Mouse (Mus musculus) neural tube, embryonic 15.5 days (tissue): Measurements from ENCODE around the gene Lin37. TPM values are rescaled to one million over a fixed set of nuclear protein-coding genes. Genes with fewer than 3 reads are reported as not detected.

Source experiments
- ATAC-seq: fragments of 200-750 bp; cut with Nextera tagmentation; 2 replicates; pipeline ENCODE4 v1.8.0; 2017; ENCODE audit warnings: mild to moderate bottlenecking, moderate TSS enrichment, moderate library complexity; ENCODE audit not compliant: low FRiP score
- H3K27ac ChIP-seq: fragments of 300-500 bp; sonication (generic); replicated peaks from 2 replicates; pipeline ENCODE4 v1.5.1; 2015; ENCODE audit warnings: mild to moderate bottlenecking, inconsistent platforms
- H3K27me3 ChIP-seq: fragments of 300-500 bp; sonication (generic); replicated peaks from 2 replicates; pipeline ENCODE4 v1.6.1; 2015; ENCODE audit warnings: inconsistent platforms
- H3K36me3 ChIP-seq: fragments of 300-500 bp; sonication (generic); 2 replicates; pipeline ENCODE4 v1.6.1; 2015; ENCODE audit warnings: inconsistent platforms
- H3K4me1 ChIP-seq: fragments of 300-500 bp; sonication (generic); 2 replicates; pipeline ENCODE4 v1.6.1; 2015; ENCODE audit warnings: inconsistent platforms
- H3K4me2 ChIP-seq: fragments of 300-500 bp; sonication (generic); 2 replicates; pipeline ENCODE4 v1.6.1; 2015; ENCODE audit warnings: inconsistent platforms, mild to moderate bottlenecking, moderate library complexity
- H3K4me3 ChIP-seq: fragments of 300-500 bp; sonication (generic); replicated peaks from 2 replicates; pipeline ENCODE4 v1.5.1; 2015; ENCODE audit warnings: mild to moderate bottlenecking, inconsistent platforms
- H3K9ac ChIP-seq: fragments of 300-500 bp; sonication (generic); replicated peaks from 2 replicates; pipeline ENCODE4 v1.6.1; 2015; ENCODE audit warnings: mild to moderate bottlenecking, inconsistent platforms
- H3K9me3 ChIP-seq: fragments of 300-500 bp; sonication (generic); replicated peaks from 2 replicates; pipeline ENCODE4 v1.6.1; 2016; ENCODE audit warnings: inconsistent platforms
- WGBS: fragments of 180-500 bp; shearing (Covaris S2); methylation state at CpG from one replicate; pipeline ENCODE4 v1.1.7; 2015; ENCODE audit warnings: mixed read lengths; 5-methylcytosine and 5-hydroxymethylcytosine counted together
- polyA plus RNA-seq: library from polyadenylated mRNA; unstranded; fragments of >200 nt; fragmentation: Nextera tagmentation; extraction: Ambion mirVana; gene quantifications from 2 replicates; pipeline ENCODE4 v1.2.1, GENCODE M21; 2015

Gene Lin37
- polyA plus RNA-seq: 55.6 and 61.8 TPM in 2 replicates

DNA sequence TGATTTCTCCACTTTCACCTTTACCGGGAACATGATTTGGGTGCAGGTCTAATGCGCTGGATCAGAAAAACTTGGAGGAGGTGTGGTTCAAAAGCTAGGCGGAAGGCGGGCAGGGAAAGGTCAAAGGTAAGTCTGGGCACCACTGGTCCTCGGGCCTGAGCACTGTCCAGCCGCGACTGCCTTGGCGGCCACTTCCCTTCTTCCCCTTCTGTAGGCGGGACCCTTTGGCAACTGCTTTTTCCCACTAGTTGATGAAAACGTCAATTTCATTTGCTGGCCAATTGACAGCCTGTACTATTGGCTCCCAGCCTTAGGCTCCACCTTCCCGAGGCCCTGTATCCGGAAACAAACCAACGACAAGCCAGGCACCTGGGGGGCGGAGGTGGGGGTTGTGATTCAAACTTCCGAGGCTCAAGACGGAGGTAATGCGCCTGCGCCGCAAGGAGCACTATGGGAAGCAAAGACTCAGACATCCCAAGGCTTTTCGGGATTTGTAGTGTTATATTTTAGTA is at the start of gene Lin37:
Gene Lin37 (minus strand): TSS at position 396 of the 512 bp plus-strand sequence.
- peak; percentile 83 for ATAC-seq
- H3K9ac ChIP-seq: peak within 1 kb of the TSS; percentile 81
- H3K27ac ChIP-seq: peak within 1 kb of the TSS; percentile 72
- H3K4me1 ChIP-seq: peaks cover 38% of the 10 kb centered on the region
- 0% methylated on average over 20 of the region's 20 CpGs for WGBS
- peak within 1 kb of the TSS; percentile 98 for H3K4me2 ChIP-seq
- H3K4me3 ChIP-seq: peak within 1 kb of the TSS; percentile 71
- peaks cover 30% of the 10 kb centered on the region for H3K36me3 ChIP-seq
- 0 out of 2 replicates have a peak, but pooled peaks cover under 1% of the 10 kb centered on the region for H3K27me3 ChIP-seq
- H3K9me3 ChIP-seq: no peaks in the 10 kb centered on the region

DNA sequence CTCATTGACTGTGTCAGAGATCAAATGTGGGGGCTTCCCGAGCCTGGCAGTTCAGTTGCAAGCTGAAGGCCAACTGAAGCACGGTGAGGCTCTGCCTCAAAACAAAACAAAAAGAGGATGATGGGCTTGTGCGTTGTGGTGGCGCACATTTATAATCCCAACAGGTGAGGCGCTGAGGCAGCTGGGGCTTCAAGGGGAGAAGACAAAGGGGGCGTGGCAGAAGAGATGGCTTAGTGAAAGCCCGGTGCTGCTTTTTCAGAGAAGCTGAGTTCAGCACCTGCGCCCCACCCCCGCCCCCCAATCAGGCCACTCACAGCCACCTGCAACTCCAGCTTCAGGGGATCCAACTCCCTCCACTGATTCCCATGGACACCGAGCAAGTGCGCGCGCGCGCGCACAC is 48.8 kb upstream of the Lin37 start:
- ATAC-seq: no peak
- no peak overlapping the region for H3K4me3 ChIP-seq
- 49% methylated on average over 16 of the region's 16 CpGs for WGBS
- no peak overlapping the region for H3K4me2 ChIP-seq
- no peak overlapping the region for H3K27ac ChIP-seq
- no peaks in the 10 kb centered on the region for H3K9me3 ChIP-seq
- H3K36me3 ChIP-seq: no peaks in the 10 kb centered on the region
- no peaks in the 10 kb centered on the region for H3K4me1 ChIP-seq
- H3K27me3 ChIP-seq: no peaks in the 10 kb centered on the region
- no peak overlapping the region for H3K9ac ChIP-seq

DNA sequence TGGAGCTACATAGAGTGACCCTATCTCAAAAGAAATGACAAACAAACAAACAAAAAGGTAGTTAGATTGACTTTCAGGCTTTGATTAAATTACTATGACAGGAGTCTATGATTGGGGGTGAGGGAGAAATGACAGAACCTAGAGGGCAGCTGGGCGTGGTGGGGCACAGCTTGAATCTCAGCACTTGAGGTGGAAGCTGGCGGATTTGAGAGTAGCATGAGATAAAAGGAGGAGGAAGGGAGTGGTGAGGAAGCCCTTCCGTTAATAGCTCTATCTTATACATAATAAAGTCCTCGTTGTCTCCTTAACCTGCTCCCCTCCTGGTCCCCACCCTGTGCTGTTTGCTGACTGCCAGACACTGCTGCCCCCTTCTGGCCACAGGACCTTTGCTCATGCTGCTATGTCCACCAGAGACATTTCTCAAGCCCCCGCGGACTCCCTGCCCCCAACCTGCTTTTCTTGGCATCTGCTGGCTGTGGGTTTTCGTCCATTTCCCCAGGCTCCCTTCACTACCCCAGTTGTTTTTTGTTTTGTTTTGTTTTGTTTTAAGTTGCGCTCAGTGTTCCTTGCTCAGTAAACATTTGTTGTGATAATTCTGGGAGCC is 48.2 kb upstream of the Lin37 start:
- no peaks in the 10 kb centered on the region for H3K9me3 ChIP-seq
- no peak overlapping the region for H3K4me3 ChIP-seq
- no peaks in the 10 kb centered on the region for H3K27me3 ChIP-seq
- H3K27ac ChIP-seq: no peak overlapping the region
- H3K4me1 ChIP-seq: no peaks in the 10 kb centered on the region
- H3K36me3 ChIP-seq: no peaks in the 10 kb centered on the region
- no peak overlapping the region for H3K4me2 ChIP-seq
- no peak overlapping the region for H3K9ac ChIP-seq
- WGBS: 25% methylated on average over 8 of the region's 8 CpGs
- no peak for ATAC-seq

DNA sequence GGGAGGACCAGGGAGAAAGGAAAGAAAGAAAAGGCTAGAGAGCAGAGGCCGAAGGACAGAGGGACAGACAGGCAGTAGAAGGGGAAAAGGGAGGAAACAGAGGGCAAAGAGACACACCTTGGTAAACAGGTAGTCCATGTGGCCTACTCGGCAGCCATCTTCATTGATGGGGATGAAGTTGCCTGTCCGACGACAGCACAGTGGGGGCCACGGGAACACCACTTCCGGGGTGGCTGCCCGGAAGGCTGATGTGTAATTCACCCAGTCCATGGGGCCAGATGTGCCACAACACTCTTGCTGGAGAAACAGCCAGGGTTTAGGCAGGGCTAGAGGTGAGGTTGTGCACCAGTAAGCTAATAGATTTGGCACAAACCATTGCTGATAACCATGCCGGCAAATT is 45.3 kb upstream of the Lin37 start:
- H3K36me3 ChIP-seq: no peaks in the 10 kb centered on the region
- peaks cover 7% of the 10 kb centered on the region for H3K4me1 ChIP-seq
- H3K4me2 ChIP-seq: no peak overlapping the region
- H3K27me3 ChIP-seq: no peaks in the 10 kb centered on the region
- no peak for ATAC-seq
- no peak overlapping the region for H3K27ac ChIP-seq
- no peak overlapping the region for H3K9ac ChIP-seq
- no peaks in the 10 kb centered on the region for H3K9me3 ChIP-seq
- no peak overlapping the region for H3K4me3 ChIP-seq
- WGBS: 87% methylated on average over 8 of the region's 8 CpGs

DNA sequence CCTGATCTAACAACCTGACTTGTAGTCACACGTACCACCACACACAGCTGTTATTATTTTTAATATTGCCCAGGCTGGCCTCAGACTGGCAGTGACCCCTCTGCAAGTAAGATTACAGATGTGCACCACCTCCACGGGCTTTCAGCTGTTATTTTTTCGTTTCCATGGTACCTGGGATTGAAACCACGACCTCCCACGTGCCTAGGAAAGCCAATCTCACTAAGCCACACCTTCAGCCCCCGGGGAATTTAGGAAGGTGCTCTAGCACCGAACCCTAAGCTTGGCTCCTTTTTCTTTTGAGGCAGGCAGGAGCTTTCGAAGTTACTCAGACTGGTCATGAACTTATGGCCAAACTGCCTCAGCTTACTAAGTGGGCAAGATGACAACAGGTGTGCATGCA is 44.8 kb upstream of the Lin37 start:
- 70% methylated on average over 8 of the region's 8 CpGs for whole genome bisulfite sequencing
- no peaks in the 10 kb centered on the region for H3K9me3 ChIP-seq

DNA sequence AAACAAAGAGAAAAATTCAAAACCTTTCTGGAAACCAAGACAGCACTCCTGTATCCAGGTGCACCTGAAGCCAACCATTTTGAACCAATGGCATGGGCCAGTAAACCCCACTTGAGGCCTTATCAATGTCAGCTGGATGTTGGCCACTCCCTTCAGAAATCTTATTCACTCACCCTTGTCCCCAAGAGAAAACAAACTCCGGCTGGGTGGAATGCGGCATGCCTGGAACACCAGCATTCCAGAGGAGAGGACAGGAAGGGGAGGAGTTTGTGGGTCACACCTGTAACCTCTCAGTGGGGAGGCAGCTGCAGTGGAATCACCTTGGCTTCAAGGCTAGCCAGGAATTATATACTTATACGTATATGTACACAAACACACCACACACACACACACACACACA is 42.9 kb upstream of the Lin37 start:
- Histone ChIP-seq H3K27ac (no peak overlapping the region), H3K4me2 (no peak overlapping the region), H3K27me3 (no peaks in the 10 kb centered on the region), H3K4me1 (peaks cover 12% of the 10 kb centered on the region), H3K9ac (no peak overlapping the region), H3K4me3 (no peak overlapping the region), H3K36me3 (no peaks in the 10 kb centered on the region), H3K9me3 (no peaks in the 10 kb centered on the region)
- ATAC-seq: no peak
- 58% methylated on average over 3 of the region's 3 CpGs for WGBS

More for the DNA sequence above, 44.8 kb upstream of the Lin37 start:
- H3K4me3 ChIP-seq: no peak overlapping the region
- peaks cover 12% of the 10 kb centered on the region for H3K4me1 ChIP-seq
- no peaks in the 10 kb centered on the region for H3K36me3 ChIP-seq
- H3K27me3 ChIP-seq: no peaks in the 10 kb centered on the region
- no peak for ATAC-seq
- no peak overlapping the region for H3K4me2 ChIP-seq
- no peak overlapping the region for H3K27ac ChIP-seq
- no peak overlapping the region for H3K9ac ChIP-seq

DNA sequence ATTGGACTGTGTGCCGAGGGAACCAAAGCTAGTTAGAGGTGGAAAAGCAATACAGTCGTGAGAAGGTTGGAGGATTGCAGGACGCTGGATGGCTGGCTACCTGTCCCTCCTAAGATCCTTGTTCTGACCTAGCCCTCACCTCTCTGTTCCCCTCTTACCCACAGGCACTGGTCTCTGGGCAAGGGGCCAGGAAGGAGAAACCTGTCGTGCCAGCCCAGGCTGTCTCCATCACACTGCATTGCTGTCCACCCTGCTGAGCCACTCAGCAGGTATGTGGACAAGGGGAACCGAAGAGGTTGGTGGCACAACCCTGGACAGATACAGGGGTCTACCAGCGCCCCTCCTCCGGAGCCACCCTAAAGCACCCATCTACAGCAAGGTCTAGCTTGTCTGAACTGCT is 41.0 kb upstream of the Lin37 start:
- H3K9me3 ChIP-seq: no peaks in the 10 kb centered on the region
- ATAC-seq: no peak; the same call in 1 of the 2 replicates
- H3K4me3 ChIP-seq: no peak overlapping the region
- H3K4me2 ChIP-seq: no peak overlapping the region; the same call in 1 of the 2 replicates
- H3K9ac ChIP-seq: no peak overlapping the region
- H3K27me3 ChIP-seq: no peaks in the 10 kb centered on the region
- H3K27ac ChIP-seq: no peak overlapping the region
- 74% methylated on average over 7 of the region's 7 CpGs for WGBS
- peaks cover 12% of the 10 kb centered on the region for H3K4me1 ChIP-seq
- no peaks in the 10 kb centered on the region for H3K36me3 ChIP-seq

DNA sequence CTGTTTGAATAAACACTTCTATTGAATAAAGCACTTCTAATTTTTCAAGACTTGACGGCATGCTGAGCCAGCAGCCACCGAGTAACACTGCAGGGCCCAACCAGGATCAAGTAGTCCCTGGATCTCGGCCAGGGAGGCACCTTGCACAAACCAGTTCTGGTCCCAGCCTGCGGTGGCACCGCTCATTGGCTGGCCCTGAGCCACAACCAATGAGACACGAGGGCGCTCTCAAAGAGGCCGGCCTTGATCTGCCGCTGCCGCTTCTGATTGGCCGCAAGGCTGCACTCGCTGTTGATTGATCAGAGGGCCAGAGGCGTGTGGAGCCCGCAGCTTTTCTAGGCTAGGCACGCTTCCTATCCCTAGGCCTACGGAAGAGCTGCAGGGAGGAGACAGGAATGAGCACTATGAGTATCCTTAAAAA is 40.3 kb upstream of the Lin37 start:
- 2% methylated on average over 16 of the region's 16 CpGs for whole genome bisulfite sequencing
- peak overlapping the region; percentile 56 for H3K27ac ChIP-seq
- H3K9me3 ChIP-seq: no peaks in the 10 kb centered on the region
- H3K9ac ChIP-seq: 0 out of 2 replicates have a peak overlapping the region, but pooled peaks have one; percentile 18
- no peaks in the 10 kb centered on the region for H3K36me3 ChIP-seq
- H3K27me3 ChIP-seq: no peaks in the 10 kb centered on the region
- H3K4me3 ChIP-seq: peak overlapping the region; percentile 21
- peak overlapping the region; percentile 52 for H3K4me2 ChIP-seq
- H3K4me1 ChIP-seq: peaks cover 12% of the 10 kb centered on the region
- peak; percentile 98 for ATAC-seq

DNA sequence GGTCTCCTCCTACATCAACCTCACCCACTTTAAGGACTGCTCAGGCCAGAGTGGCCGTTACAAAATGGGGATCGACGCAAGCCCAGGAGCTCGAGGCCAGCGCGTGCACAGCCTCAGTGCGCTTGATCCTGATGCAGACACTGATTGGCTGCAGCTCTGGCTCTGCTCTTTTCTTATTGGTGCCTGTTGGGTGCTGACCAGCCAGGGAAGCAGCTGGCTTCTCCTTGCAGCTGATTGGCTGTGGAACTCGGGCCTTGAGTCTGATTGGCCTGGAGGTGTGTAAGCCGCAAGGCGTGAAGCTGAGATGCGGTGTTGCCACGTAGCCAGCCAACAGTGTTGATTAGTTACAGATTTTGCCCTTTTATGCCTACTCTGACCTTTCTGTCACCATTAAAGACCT is 39.1 kb upstream of the Lin37 start, which contains the start of gene Zbtb32:
Gene Zbtb32 (minus strand): TSS at position 124 of the 400 bp plus-strand sequence.
- H3K27ac ChIP-seq: peak within 1 kb of the TSS; percentile 56
- ATAC-seq: no peak
- H3K9ac ChIP-seq: no peak within 1 kb of the TSS

DNA sequence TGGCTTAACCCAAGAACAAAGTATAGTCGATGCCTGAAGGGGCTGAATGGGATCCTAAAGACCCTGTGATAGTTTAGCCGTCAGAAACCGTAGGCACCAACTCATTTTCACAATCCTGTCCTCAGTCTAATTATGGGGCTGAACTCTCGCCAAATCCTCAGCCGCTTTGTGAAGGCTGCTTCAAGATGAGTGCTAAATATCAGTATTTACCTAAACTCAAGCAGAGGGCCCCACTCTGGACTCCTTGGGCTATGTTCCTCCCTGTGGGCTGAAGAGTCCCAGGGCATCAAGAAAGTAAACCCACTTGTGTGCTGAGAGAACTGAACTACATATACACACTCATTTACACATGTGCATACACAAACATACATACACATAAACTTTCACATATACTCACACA is 37.2 kb upstream of the Lin37 start:
- ATAC-seq: no peak
- H3K4me1 ChIP-seq: peaks cover 12% of the 10 kb centered on the region
- 78% methylated on average over 5 of the region's 5 CpGs for WGBS
- no peaks in the 10 kb centered on the region for H3K9me3 ChIP-seq
- H3K9ac ChIP-seq: no peak overlapping the region
- H3K27ac ChIP-seq: no peak overlapping the region
- H3K27me3 ChIP-seq: no peaks in the 10 kb centered on the region
- H3K4me2 ChIP-seq: no peak overlapping the region
- no peaks in the 10 kb centered on the region for H3K36me3 ChIP-seq
- no peak overlapping the region for H3K4me3 ChIP-seq

More for the DNA sequence above, 39.1 kb upstream of the Lin37 start, which contains the start of gene Zbtb32:
- 96% methylated on average over 12 of the region's 12 CpGs for WGBS
- H3K4me1 ChIP-seq: peaks cover 12% of the 10 kb centered on the region
- H3K27me3 ChIP-seq: no peaks in the 10 kb centered on the region
- H3K36me3 ChIP-seq: no peaks in the 10 kb centered on the region
- peak within 1 kb of the TSS; percentile 52 for H3K4me2 ChIP-seq
- H3K4me3 ChIP-seq: peak within 1 kb of the TSS; percentile 21; the same call in 1 of the 2 replicates
- no peaks in the 10 kb centered on the region for H3K9me3 ChIP-seq

DNA sequence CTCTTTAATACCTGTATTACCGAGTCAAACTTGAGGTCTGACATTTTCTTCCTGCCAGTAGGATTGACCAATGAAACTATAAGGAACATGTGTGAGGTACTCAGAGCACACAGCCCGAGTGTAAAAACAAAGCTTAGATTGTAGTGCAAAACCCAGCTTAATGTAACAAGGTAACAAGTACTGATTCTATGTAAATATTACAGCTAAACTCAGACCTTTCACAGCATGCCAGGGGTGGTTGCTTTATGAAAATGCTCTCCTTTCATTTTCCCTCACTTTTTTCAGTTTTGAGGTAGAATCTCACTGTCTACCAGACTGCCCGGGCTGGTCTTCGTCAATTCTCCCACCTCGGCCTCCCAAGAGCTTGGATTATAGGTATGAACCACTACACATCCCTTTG is 36.5 kb upstream of the Lin37 start:
- Histone ChIP-seq H3K27me3 (no peaks in the 10 kb centered on the region), H3K9me3 (no peaks in the 10 kb centered on the region), H3K4me2 (no peak overlapping the region), H3K27ac (no peak overlapping the region), H3K36me3 (no peaks in the 10 kb centered on the region), H3K4me1 (peaks cover 12% of the 10 kb centered on the region), H3K9ac (no peak overlapping the region), H3K4me3 (no peak overlapping the region)
- no peak for ATAC-seq
- WGBS: 83% methylated on average over 5 of the region's 5 CpGs

DNA sequence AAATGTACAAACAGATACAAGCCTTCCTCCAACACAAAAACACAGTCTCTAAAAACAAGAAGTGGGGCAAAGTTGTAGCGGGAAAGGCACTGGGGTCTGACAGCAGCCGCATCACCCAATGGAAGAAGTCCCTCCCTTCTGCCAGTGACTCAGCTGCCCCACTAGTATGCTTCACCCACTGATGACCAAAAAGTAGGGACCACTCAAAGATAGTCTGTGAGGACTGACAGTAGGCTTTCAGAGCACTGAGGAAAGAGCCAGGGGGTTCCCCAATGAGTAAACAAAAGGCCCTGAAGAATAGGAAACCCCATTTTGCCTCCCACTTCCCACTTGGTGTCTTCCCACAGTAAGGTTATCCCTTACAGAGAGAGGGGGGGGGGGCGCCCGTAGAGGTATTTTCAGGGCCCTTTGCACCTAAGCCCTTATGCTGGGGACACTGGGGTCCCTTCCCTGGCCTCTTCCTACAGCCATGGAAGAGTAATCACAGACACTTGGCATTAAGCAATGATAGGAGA is 34.9 kb upstream of the Lin37 start:
- WGBS: 69% methylated on average over 4 of the region's 4 CpGs
- H3K9me3 ChIP-seq: no peaks in the 10 kb centered on the region
- no peak overlapping the region for H3K4me2 ChIP-seq
- H3K27me3 ChIP-seq: no peaks in the 10 kb centered on the region
- H3K36me3 ChIP-seq: no peaks in the 10 kb centered on the region
- no peak overlapping the region for H3K9ac ChIP-seq
- ATAC-seq: no peak
- H3K4me1 ChIP-seq: peaks cover 8% of the 10 kb centered on the region
- no peak overlapping the region for H3K4me3 ChIP-seq
- H3K27ac ChIP-seq: no peak overlapping the region
